Mouse (Mus musculus) heart, adult 2 months (tissue): ENCODE data around the gene Fat2.

Experiments used
- CTCF ChIP-seq: fragments of 200-600 bp; IDR thresholded peaks from 2 replicates; pipeline ENCODE4 v1.8.1; 2022; ENCODE audit warnings: antibody characterized with exemption, mild to moderate bottlenecking, moderate library complexity
- POLR2A ChIP-seq: fragments of 200-500 bp; IDR thresholded peaks from 2 replicates; pipeline ENCODE4 v1.6.1; 2011; ENCODE audit warnings: mild to moderate bottlenecking, low read depth, low read length, control low read depth; ENCODE audit not compliant: insufficient read depth

- no peak for TF ChIP-seq POLR2A
- TF ChIP-seq CTCF: no peak
Observed at GRCm38 (mm10) chr11:55250527-55250926, 85.8 kb downstream of the Fat2 start.
